Mouse (Mus musculus) telencephalon, adult 2 months (tissue): ENCODE measurements around the gene Tnfaip1.
"Not testable (repeated sequence)": the region's sequence is repeated elsewhere in the genome, so short reads cannot be mapped to it uniquely, and the experiment has no call there.

Experiments used
- DNase-seq: peaks from one replicate; pipeline ENCODE4 v3.0.0-alpha.2; 2011; ENCODE audit warnings: low read depth, low spot score

Gene Tnfaip1

GRCm38 (mm10) chr11:78536690-78537084 lies 555 bp upstream of the Tnfaip1 start:
- no peak for DNase-seq

- DNase-seq, result peak; percentile 39
Measured at GRCm38 (mm10) chr11:78535376-78536079, 604 bp downstream of the Tnfaip1 start.

GRCm38 (mm10) chr11:78534516-78534915 lies 1.6 kb downstream of the Tnfaip1 start:
- no peak for DNase-seq

GRCm38 (mm10) chr11:78531515-78531914 lies 4.6 kb downstream of the Tnfaip1 start:
- DNase-seq, result not testable (repeated sequence)

- DNase-seq, result no peak
Measured at GRCm38 (mm10) chr11:78531046-78531445, 5.1 kb downstream of the Tnfaip1 start.

GRCm38 (mm10) chr11:78530001-78530400 lies 6.1 kb downstream of the Tnfaip1 start:
- no peak for DNase-seq

GRCm38 (mm10) chr11:78528714-78529113 lies 7.4 kb downstream of the Tnfaip1 start:
- no peak for DNase-seq

GRCm38 (mm10) chr11:78524838-78525237 lies 11.3 kb downstream of the Tnfaip1 start:
- no peak for DNase-seq

- no peak for DNase-seq
Measured at GRCm38 (mm10) chr11:78523241-78523955, 12.7 kb downstream of the Tnfaip1 start.

- DNase-seq, result no peak
Measured at GRCm38 (mm10) chr11:78522481-78522997, 13.6 kb downstream of the Tnfaip1 start.

- DNase-seq, result no peak
Measured at GRCm38 (mm10) chr11:78521880-78522279, 14.3 kb downstream of the Tnfaip1 start.

- no peak for DNase-seq
Measured at GRCm38 (mm10) chr11:78518931-78519330, 17.2 kb downstream of the Tnfaip1 start.

GRCm38 (mm10) chr11:78515549-78516325 lies 20.4 kb downstream of the Tnfaip1 start:
- no peak for DNase-seq

GRCm38 (mm10) chr11:78513106-78513790 lies 22.9 kb downstream of the Tnfaip1 start:
- no peak for DNase-seq

GRCm38 (mm10) chr11:78512025-78512957 lies 23.8 kb downstream of the Tnfaip1 start, which contains the start of the genes Tmem199 and Poldip2:
TSS of gene Tmem199 (minus strand) at chr11:78512172.
TSS of gene Poldip2 (plus strand) at chr11:78512193.
- DNase-seq, result peak; percentile 86

- no peak for DNase-seq
Measured at GRCm38 (mm10) chr11:78509148-78509547, 27.0 kb downstream of the Tnfaip1 start.

GRCm38 (mm10) chr11:78505430-78505829 lies 30.7 kb downstream of the Tnfaip1 start:
- no peak for DNase-seq

GRCm38 (mm10) chr11:78502909-78503650 lies 33.1 kb downstream of the Tnfaip1 start, which contains the start of gene Sebox:
TSS of gene Sebox (plus strand) at chr11:78503447.
- DNase-seq, result no peak

GRCm38 (mm10) chr11:78501529-78501928 lies 34.6 kb downstream of the Tnfaip1 start:
- no peak for DNase-seq
